Mouse (Mus musculus): ENCODE results near the gene Smim15.

Gene Smim15

DNA sequence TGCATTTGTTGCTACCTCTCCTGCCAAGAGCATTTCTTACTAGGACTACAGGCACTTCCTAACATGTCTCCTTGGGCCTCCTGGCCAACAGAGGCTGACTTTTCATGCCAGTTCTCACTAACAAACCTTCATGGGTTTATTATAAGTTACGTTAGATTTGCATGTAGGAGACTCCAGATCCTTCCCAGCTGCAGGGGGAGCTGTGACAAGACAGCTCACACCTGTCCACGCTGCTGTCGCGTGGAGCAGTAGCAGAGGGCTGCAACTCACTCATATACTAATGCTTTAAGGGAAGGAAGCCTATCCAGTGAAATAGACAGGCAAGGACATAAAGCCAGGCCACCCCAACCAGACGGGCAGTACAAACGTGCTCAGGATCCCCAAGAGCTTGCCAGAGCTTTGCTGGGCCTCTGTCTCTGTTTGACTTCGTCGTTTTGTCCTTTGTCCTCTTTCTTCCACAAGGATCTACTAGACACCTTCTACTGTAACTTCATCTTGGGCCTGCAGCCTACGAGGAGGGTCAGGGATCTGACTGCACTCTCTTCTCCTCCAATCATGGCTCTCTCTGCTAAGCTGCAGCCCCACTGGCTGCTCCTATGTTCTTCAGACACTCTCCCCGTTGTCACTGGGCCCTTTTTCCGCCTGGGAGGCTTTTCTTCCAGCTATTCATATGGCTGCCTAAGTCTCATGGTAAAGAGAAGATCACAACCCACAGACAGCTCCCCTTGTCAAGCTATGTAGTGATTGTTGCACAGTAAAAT is 19.3 kb downstream of the Smim15 start:
- no peak for DNase-seq (ENCODE audit: low spot score)

DNA sequence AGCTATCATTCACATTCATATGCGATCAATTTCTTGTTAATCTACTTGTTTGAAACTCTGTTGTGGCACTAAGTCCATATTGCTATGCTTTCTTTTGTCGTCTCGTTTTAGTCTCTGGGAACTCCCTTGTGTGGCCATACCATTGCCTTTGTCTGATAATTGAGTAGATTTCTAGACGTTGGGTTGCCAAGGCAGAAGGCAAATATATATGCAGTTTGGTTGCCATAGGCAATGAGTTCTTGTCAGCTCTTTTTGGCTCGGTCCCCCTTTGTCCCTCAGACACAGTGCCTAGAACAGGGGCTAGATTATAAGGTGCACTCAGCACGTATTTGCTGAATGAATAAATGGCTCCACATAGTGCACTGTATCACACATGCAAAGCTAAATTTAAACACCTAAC is 20.1 kb downstream of the Smim15 start:
- DNase-seq (ENCODE audit: low spot score): no peak

DNA sequence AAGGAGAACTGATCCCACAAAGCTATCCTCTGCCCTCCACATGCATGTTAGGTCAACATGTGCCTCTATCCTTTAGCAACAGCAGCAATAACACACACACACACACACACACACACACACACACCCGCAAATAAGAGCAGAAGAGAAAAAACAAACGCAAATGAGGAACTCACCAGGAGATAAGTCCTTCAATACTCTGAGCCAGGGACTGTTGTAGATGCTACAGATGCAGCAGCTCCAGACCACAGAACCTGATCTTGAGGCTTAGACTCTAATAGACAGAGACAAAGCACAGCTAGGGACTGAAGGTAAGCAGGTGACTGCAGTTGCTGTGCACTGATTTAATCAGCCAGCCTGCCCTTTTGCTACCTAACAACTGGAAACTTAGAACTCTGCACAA is 21.8 kb downstream of the Smim15 start:
- no peak for DNase-seq (ENCODE audit: low spot score)

DNA sequence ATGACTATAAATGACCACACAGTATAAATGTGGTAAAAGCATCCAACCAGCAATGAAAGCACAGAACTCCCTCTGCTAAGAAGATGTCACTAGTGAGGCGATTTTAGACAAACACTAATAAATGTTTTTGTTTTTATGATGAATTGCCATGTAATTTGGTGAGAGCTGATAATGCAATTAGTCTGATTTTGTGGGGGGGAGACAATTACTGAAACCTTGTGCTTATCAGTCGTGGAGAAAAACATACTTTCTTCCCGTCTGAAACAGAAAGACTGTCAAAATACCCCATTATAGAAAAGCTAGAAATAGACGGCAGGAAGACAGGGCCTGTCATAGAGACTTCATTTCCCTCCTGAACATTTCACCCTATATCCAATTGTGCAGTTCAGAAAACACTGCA is 24.9 kb downstream of the Smim15 start:
- DNase-seq (ENCODE audit: low spot score): no peak

GRCm38 (mm10) chr13:108070171-108070570 is 25.9 kb downstream of the Smim15 start:
- DNase-seq (ENCODE audit: low spot score): no peak

DNA sequence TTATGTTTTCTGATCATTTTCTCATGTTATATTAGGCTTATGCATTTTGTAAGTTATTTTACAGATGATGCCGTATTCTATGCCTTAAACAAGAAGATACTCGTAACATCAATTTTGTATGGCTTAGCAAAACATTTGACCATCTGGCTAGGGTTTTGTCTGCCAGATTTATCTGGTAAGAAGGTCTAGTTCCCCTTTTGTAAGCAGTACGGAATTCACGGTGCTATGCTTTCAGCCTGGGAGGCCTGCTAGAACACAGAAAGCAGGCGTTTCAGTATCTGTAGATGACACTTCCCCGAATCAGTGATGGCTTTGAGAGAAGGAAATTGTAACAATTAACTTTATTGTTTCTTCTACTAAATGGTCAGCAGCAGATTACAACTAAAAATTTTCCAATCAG is 33.2 kb downstream of the Smim15 start:
- no peak for DNase-seq (ENCODE audit: low spot score)

DNA sequence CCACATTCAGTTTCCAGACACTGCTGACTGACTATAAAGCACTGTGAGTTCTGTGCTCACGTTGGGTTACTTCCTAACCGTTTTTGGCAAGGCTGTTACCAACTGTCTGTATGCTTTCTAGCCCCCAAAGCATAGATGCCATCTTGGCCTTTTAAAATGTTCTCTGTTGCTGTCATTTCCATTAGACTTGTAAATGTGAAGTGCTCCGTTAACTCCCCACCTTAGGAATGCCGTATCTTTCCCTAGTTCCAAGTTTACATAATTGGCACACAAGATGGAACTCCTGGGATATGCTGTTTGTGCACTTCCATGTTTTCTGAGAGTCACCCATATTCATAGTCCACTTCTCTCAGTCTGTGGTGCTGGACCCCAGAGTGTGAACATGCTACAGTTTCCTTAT is 33.7 kb downstream of the Smim15 start:
- no peak for DNase-seq (ENCODE audit: low spot score)

GRCm38 (mm10) chr13:108084086-108084485 is 39.8 kb downstream of the Smim15 start:
- no peak for DNase-seq (ENCODE audit: low spot score)

- no peak for DNase-seq (ENCODE audit: low spot score)
Observed at GRCm38 (mm10) chr13:108086036-108086435, 41.8 kb downstream of the Smim15 start.

DNA sequence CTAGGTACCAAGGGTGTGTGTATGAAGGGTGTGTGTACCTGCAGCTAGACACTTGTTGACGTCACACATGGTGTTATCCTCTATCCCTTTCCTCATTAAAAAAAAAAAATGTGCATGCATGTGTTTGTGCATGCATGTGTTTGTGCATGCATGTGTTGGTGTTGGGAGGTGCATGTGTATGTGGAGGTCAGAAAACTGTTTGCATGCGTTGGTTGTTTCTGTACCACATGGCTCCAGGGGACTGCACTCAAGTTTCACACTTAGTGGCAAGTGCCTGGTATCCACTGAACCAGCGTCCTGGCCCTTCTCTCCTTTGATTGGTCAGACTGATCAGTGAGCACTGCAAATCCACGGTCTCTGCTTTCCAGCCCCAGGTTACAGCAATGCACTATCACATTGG is 42.5 kb downstream of the Smim15 start:
- no peak for DNase-seq (ENCODE audit: low spot score)

- DNase-seq (ENCODE audit: low spot score): no peak
Observed at GRCm38 (mm10) chr13:108092290-108092689, 48.0 kb downstream of the Smim15 start.

- DNase-seq (ENCODE audit: low spot score): no peak
Observed at GRCm38 (mm10) chr13:108094681-108095080, 50.4 kb downstream of the Smim15 start.

DNA sequence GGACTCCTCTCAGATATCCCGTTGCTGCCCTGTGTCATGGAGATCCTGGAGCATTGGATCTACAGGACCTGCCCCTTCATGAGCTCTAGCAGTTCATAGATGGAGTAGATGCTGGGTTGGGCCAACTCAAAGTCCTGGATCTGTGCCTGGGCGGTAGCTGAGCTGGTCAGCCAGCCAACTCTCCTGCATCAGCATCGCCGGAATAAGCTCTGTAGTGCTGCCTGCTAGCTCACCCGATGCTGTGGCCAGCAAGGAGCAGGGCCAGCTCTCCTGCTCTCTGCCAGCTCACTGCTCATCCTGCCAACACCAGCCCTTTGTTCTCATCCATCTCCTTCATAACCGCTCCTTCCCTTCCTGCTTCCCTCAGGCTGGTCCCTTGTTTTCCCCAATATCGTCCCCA is 51.4 kb downstream of the Smim15 start:
- DNase-seq (ENCODE audit: low spot score): no peak

DNA sequence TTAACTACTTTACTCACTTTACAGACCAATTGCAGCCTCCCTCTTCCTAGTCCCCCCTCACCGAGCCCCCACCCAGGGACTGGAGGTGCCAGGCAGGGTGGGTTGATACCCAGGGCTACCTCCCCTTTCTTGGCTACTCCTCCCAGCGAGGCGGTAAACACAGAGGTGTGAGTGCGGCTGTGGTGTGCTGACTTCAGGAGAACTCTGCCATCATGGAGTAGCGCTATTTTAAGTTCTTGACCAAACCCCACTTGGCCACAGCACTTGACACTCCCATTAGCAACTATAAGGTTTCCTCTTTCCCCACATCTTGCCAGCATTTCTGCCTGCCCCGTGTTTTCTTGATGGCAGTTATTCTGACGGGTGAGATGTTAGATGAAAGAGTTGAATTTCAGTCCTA is 52.2 kb downstream of the Smim15 start:
- DNase-seq (ENCODE audit: low spot score): no peak

Data from spleen, adult 12 weeks (tissue).